Mouse (Mus musculus) liver, embryonic 11.5 days (tissue): Measurements from ENCODE around the gene Rpl26. TPM values are rescaled to one million over a fixed set of nuclear protein-coding genes. Genes with fewer than 3 reads are reported as not detected.
A peak's percentile ranks its signal among the peaks of the same experiment; 100 is the strongest.

Source experiments
- ATAC-seq: fragments of 200-750 bp; cut with Nextera tagmentation; replicated peaks from 2 replicates; pipeline ENCODE4 v1.8.0; 2017; ENCODE audit warnings: moderate number of reproducible peaks, mild to moderate bottlenecking, moderate TSS enrichment, moderate library complexity; ENCODE audit not compliant: low FRiP score
- DNase-seq: peaks from one replicate; pipeline ENCODE4 v3.0.0-alpha.2; 2017; ENCODE audit warnings: low spot score
- H3K27ac ChIP-seq: fragments of 300-500 bp; sonication (generic); 2 replicates; pipeline ENCODE4 v1.5.1; 2014; ENCODE audit warnings: mild to moderate bottlenecking, low read depth, low read length, control low read depth
- H3K27me3 ChIP-seq: fragments of 300-500 bp; sonication (generic); replicated peaks from 2 replicates; pipeline ENCODE4 v1.6.1; 2014; ENCODE audit warnings: low read length, mixed read lengths; ENCODE audit not compliant: control insufficient read depth, insufficient read depth
- H3K36me3 ChIP-seq: fragments of 300-500 bp; sonication (generic); 2 replicates; pipeline ENCODE4 v1.6.1; 2014; ENCODE audit warnings: mild to moderate bottlenecking, low read length, moderate library complexity, mixed read lengths; ENCODE audit not compliant: control insufficient read depth, insufficient read depth
- H3K4me1 ChIP-seq: fragments of 300-500 bp; sonication (generic); replicated peaks from 2 replicates; pipeline ENCODE4 v1.6.1; 2014; ENCODE audit warnings: low read length, mixed read lengths; ENCODE audit not compliant: control insufficient read depth, insufficient read depth
- H3K4me2 ChIP-seq: fragments of 300-500 bp; sonication (generic); 2 replicates; pipeline ENCODE4 v1.6.1; 2014; ENCODE audit warnings: mild to moderate bottlenecking, control low read depth, moderate library complexity
- H3K4me3 ChIP-seq: fragments of 300-500 bp; sonication (generic); 2 replicates; pipeline ENCODE4 v1.5.1; 2014; ENCODE audit warnings: low read depth, low read length, control low read depth
- H3K9ac ChIP-seq: fragments of 300-500 bp; sonication (generic); 2 replicates; pipeline ENCODE4 v1.6.1; 2014; ENCODE audit warnings: low read depth, low read length, control low read depth
- H3K9me3 ChIP-seq: fragments of 300-500 bp; sonication (generic); 2 replicates; pipeline ENCODE4 v1.6.1; 2016; ENCODE audit warnings: low read length, inconsistent platforms, mixed read lengths; ENCODE audit not compliant: control insufficient read depth
- WGBS: fragments of 180-500 bp; shearing (Covaris S2); extraction: QIAGEN DNeasy Blood & Tissue Kit; methylation state at CpG from one replicate; pipeline ENCODE4 v1.1.7; 2014; 5-methylcytosine and 5-hydroxymethylcytosine counted together
- polyA plus RNA-seq: library from polyadenylated mRNA; unstranded; fragments of >200 nt; fragmentation: Nextera tagmentation; extraction: Ambion mirVana; gene quantifications from 2 replicates; pipeline ENCODE4 v1.2.1, GENCODE M21; 2014

Gene Rpl26
- polyA plus RNA-seq, 1 experiment from 2014 or later, result 1,388 TPM

- H3K9me3 ChIP-seq, result no peaks in the 10 kb centered on the region
- H3K4me1 ChIP-seq, result peaks cover 27% of the 10 kb centered on the region
- H3K9ac ChIP-seq, result peak overlapping the region; percentile 77
- H3K4me2 ChIP-seq, result peak overlapping the region; percentile 91
- H3K36me3 ChIP-seq, result peaks cover 45% of the 10 kb centered on the region
- peak overlapping the region; percentile 64 for H3K4me3 ChIP-seq
- H3K27ac ChIP-seq, result peak overlapping the region; percentile 79
- ATAC-seq, result no peak
- DNase-seq, result no peak
- no peaks in the 10 kb centered on the region for H3K27me3 ChIP-seq
- whole genome bisulfite sequencing, result 1% methylated on average over 11 of the region's 11 CpGs
These were observed 984 bp downstream of the Rpl26 start for GRCm38 (mm10) chr11:68902367-68902766.

- ATAC-seq, result no peak
- Histone ChIP-seq H3K9me3 (no peaks in the 10 kb centered on the region), H3K4me3 (peak overlapping the region; percentile 64), H3K9ac (peak overlapping the region; percentile 77), H3K4me2 (peak overlapping the region; percentile 91), H3K36me3 (peaks cover 45% of the 10 kb centered on the region), H3K4me1 (peaks cover 27% of the 10 kb centered on the region), H3K27me3 (no peaks in the 10 kb centered on the region), H3K27ac (peak overlapping the region; percentile 79)
- WGBS, result 70% methylated on average over 5 of the region's 5 CpGs
- DNase-seq, result no peak
These were observed 1.4 kb downstream of the Rpl26 start for GRCm38 (mm10) chr11:68902823-68903222.

GRCm38 (mm10) chr11:68903775-68904174 lies 2.4 kb downstream of the Rpl26 start:
- DNase-seq (no peak), ATAC-seq (no peak)
- H3K27me3 ChIP-seq, result no peaks in the 10 kb centered on the region
- peaks cover 45% of the 10 kb centered on the region for H3K36me3 ChIP-seq
- no peak overlapping the region for H3K9ac ChIP-seq
- H3K9me3 ChIP-seq, result no peaks in the 10 kb centered on the region
- no peak overlapping the region for H3K27ac ChIP-seq
- H3K4me1 ChIP-seq, result peaks cover 17% of the 10 kb centered on the region
- WGBS, result 83% methylated on average over 2 of the region's 2 CpGs
- H3K4me3 ChIP-seq, result peak overlapping the region; percentile 64
- peak overlapping the region; percentile 91; the same call in 1 of the 2 replicates for H3K4me2 ChIP-seq

GRCm38 (mm10) chr11:68904375-68905137 lies 3.2 kb downstream of the Rpl26 start:
- peaks cover 12% of the 10 kb centered on the region for H3K4me1 ChIP-seq
- H3K36me3 ChIP-seq, result peaks cover 45% of the 10 kb centered on the region
- H3K4me2 ChIP-seq, result no peak overlapping the region; the same call in 1 of the 2 replicates
- H3K4me3 ChIP-seq, result no peak overlapping the region
- H3K27me3 ChIP-seq, result no peaks in the 10 kb centered on the region
- no peaks in the 10 kb centered on the region for H3K9me3 ChIP-seq
- no peak overlapping the region for H3K9ac ChIP-seq
- no peak for ATAC-seq
- no peak overlapping the region for H3K27ac ChIP-seq
- DNase-seq, result no peak
- 87% methylated on average over 8 of the region's 8 CpGs for WGBS

GRCm38 (mm10) chr11:68905138-68905531 lies 3.8 kb downstream of the Rpl26 start:
- no peak for DNase-seq
- no peak for ATAC-seq
- Histone ChIP-seq H3K27ac (no peak overlapping the region), H3K4me3 (no peak overlapping the region), H3K27me3 (no peaks in the 10 kb centered on the region), H3K4me2 (no peak overlapping the region), H3K9ac (no peak overlapping the region), H3K36me3 (peaks cover 45% of the 10 kb centered on the region), H3K9me3 (no peaks in the 10 kb centered on the region), H3K4me1 (peaks cover 12% of the 10 kb centered on the region)
- WGBS, result 78% methylated on average over 3 of the region's 3 CpGs

- Histone ChIP-seq H3K9me3 (no peaks in the 10 kb centered on the region), H3K4me1 (peaks cover 12% of the 10 kb centered on the region), H3K36me3 (peaks cover 45% of the 10 kb centered on the region), H3K9ac (no peak overlapping the region), H3K4me2 (no peak overlapping the region), H3K4me3 (no peak overlapping the region), H3K27me3 (no peaks in the 10 kb centered on the region), H3K27ac (no peak overlapping the region)
- ATAC-seq (no peak), DNase-seq (no peak)
- 82% methylated on average over 9 of the region's 9 CpGs for WGBS
These were observed 4.5 kb downstream of the Rpl26 start for GRCm38 (mm10) chr11:68905665-68906460.

GRCm38 (mm10) chr11:68906461-68906790 lies 5.0 kb downstream of the Rpl26 start:
- 82% methylated on average over 4 of the region's 4 CpGs for WGBS
- DNase-seq (no peak), ATAC-seq (no peak)
- no peak overlapping the region for H3K4me3 ChIP-seq
- H3K4me1 ChIP-seq, result peaks cover 12% of the 10 kb centered on the region
- H3K9me3 ChIP-seq, result no peaks in the 10 kb centered on the region
- H3K36me3 ChIP-seq, result peaks cover 45% of the 10 kb centered on the region
- H3K9ac ChIP-seq, result no peak overlapping the region
- H3K27ac ChIP-seq, result no peak overlapping the region
- no peaks in the 10 kb centered on the region for H3K27me3 ChIP-seq
- H3K4me2 ChIP-seq, result no peak overlapping the region

- DNase-seq (no peak), ATAC-seq (no peak)
- Histone ChIP-seq H3K4me3 (no peak overlapping the region), H3K4me2 (no peak overlapping the region), H3K9me3 (no peaks in the 10 kb centered on the region), H3K4me1 (peaks cover 12% of the 10 kb centered on the region), H3K27me3 (peaks cover 3% of the 10 kb centered on the region; the same call in 1 of the 2 replicates), H3K27ac (no peak overlapping the region), H3K36me3 (peaks cover 45% of the 10 kb centered on the region), H3K9ac (no peak overlapping the region)
- WGBS, result 75% methylated on average over 3 of the region's 3 CpGs
These were observed 5.9 kb downstream of the Rpl26 start for GRCm38 (mm10) chr11:68907251-68907650.
